Mouse (Mus musculus): Measurements from ENCODE around the gene Mvb12b. TPM values are rescaled to one million over a fixed set of nuclear protein-coding genes. Genes with fewer than 3 reads are reported as not detected.

Gene Mvb12b
- polyA plus RNA-seq, 1 experiment: 49.9 TPM

- 99% methylated on average over 4 of the region's 4 CpGs for WGBS
- Histone ChIP-seq H3K4me3 (replicated peaks; ENCODE audit: extremely low read depth, low read depth, low read length) (no peak overlapping the region), H3K4me1 (ENCODE audit: control insufficient read depth, insufficient read depth, low read length) (no peaks in the 10 kb centered on the region)
- no peak for TF ChIP-seq CTCF (IDR thresholded peaks at IDR 0.05; ENCODE audit: insufficient read depth, low read length)
- TF ChIP-seq POLR2A (IDR thresholded peaks at IDR 0.05; ENCODE audit: borderline replicate concordance, extremely low read depth, low read depth, low read length): no peak
- no peak for DNase-seq
Measured at GRCm38 (mm10) chr2:33778466-33778865, 109.3 kb downstream of the Mvb12b start.

GRCm38 (mm10) chr2:33777051-33777450, 110.7 kb downstream of the Mvb12b start:
- Histone ChIP-seq H3K4me3 (replicated peaks; ENCODE audit: extremely low read depth, low read depth, low read length) (no peak overlapping the region), H3K4me1 (ENCODE audit: control insufficient read depth, insufficient read depth, low read length) (no peaks in the 10 kb centered on the region)
- no peak for DNase-seq
- TF ChIP-seq POLR2A (IDR thresholded peaks at IDR 0.05; ENCODE audit: borderline replicate concordance, extremely low read depth, low read depth, low read length): no peak
- TF ChIP-seq CTCF (IDR thresholded peaks at IDR 0.05; ENCODE audit: insufficient read depth, low read length): no peak
- WGBS: 92% methylated on average over 11 of the region's 11 CpGs

GRCm38 (mm10) chr2:33774884-33775283, 112.9 kb downstream of the Mvb12b start:
- no peak for TF ChIP-seq CTCF (IDR thresholded peaks at IDR 0.05; ENCODE audit: insufficient read depth, low read length)
- TF ChIP-seq POLR2A (IDR thresholded peaks at IDR 0.05; ENCODE audit: borderline replicate concordance, extremely low read depth, low read depth, low read length): no peak
- Histone ChIP-seq H3K4me3 (replicated peaks; ENCODE audit: extremely low read depth, low read depth, low read length) (no peak overlapping the region), H3K4me1 (ENCODE audit: control insufficient read depth, insufficient read depth, low read length) (no peaks in the 10 kb centered on the region)
- DNase-seq: no peak
- 74% methylated on average over 2 of the region's 2 CpGs for WGBS

- no peak for DNase-seq
- H3K4me3 ChIP-seq (replicated peaks; ENCODE audit: extremely low read depth, low read depth, low read length): no peak overlapping the region
- H3K4me1 ChIP-seq (ENCODE audit: control insufficient read depth, insufficient read depth, low read length): no peaks in the 10 kb centered on the region
- 68% methylated on average over 4 of the region's 4 CpGs for WGBS
- TF ChIP-seq CTCF (IDR thresholded peaks at IDR 0.05; ENCODE audit: insufficient read depth, low read length) (no peak), POLR2A (IDR thresholded peaks at IDR 0.05; ENCODE audit: borderline replicate concordance, extremely low read depth, low read depth, low read length) (no peak)
Measured at GRCm38 (mm10) chr2:33774106-33774505, 113.6 kb downstream of the Mvb12b start.

GRCm38 (mm10) chr2:33772439-33772838, 115.3 kb downstream of the Mvb12b start:
- Histone ChIP-seq H3K4me1 (ENCODE audit: control insufficient read depth, insufficient read depth, low read length) (no peaks in the 10 kb centered on the region), H3K4me3 (replicated peaks; ENCODE audit: extremely low read depth, low read depth, low read length) (no peak overlapping the region)
- TF ChIP-seq POLR2A (IDR thresholded peaks at IDR 0.05; ENCODE audit: borderline replicate concordance, extremely low read depth, low read depth, low read length): no peak
- no peak for TF ChIP-seq CTCF (IDR thresholded peaks at IDR 0.05; ENCODE audit: insufficient read depth, low read length)
- no peak for DNase-seq
- WGBS: 53% methylated on average over 9 of the region's 9 CpGs

- no peak overlapping the region for H3K4me3 ChIP-seq (replicated peaks; ENCODE audit: extremely low read depth, low read depth, low read length)
- WGBS: 86% methylated on average over 10 of the region's 10 CpGs
- TF ChIP-seq POLR2A (IDR thresholded peaks at IDR 0.05; ENCODE audit: borderline replicate concordance, extremely low read depth, low read depth, low read length) (no peak), CTCF (IDR thresholded peaks at IDR 0.05; ENCODE audit: insufficient read depth, low read length) (no peak)
- no peak for DNase-seq
- no peaks in the 10 kb centered on the region for H3K4me1 ChIP-seq (ENCODE audit: control insufficient read depth, insufficient read depth, low read length)
Measured at GRCm38 (mm10) chr2:33771388-33771787, 116.4 kb downstream of the Mvb12b start.

GRCm38 (mm10) chr2:33770526-33771130, 117.1 kb downstream of the Mvb12b start:
- no peak overlapping the region for H3K4me3 ChIP-seq (replicated peaks; ENCODE audit: extremely low read depth, low read depth, low read length)
- no peak for DNase-seq
- TF ChIP-seq CTCF (IDR thresholded peaks at IDR 0.05; ENCODE audit: insufficient read depth, low read length): no peak
- no peak for TF ChIP-seq POLR2A (IDR thresholded peaks at IDR 0.05; ENCODE audit: borderline replicate concordance, extremely low read depth, low read depth, low read length)
- no peaks in the 10 kb centered on the region for H3K4me1 ChIP-seq (ENCODE audit: control insufficient read depth, insufficient read depth, low read length)
- WGBS: 89% methylated on average over 4 of the region's 4 CpGs

GRCm38 (mm10) chr2:33764476-33764875, 123.3 kb downstream of the Mvb12b start:
- Histone ChIP-seq H3K4me3 (replicated peaks; ENCODE audit: extremely low read depth, low read depth, low read length) (no peak overlapping the region), H3K4me1 (ENCODE audit: control insufficient read depth, insufficient read depth, low read length) (no peaks in the 10 kb centered on the region)
- 72% methylated on average over 7 of the region's 8 CpGs for WGBS
- TF ChIP-seq POLR2A (IDR thresholded peaks at IDR 0.05; ENCODE audit: borderline replicate concordance, extremely low read depth, low read depth, low read length): no peak
- TF ChIP-seq CTCF (IDR thresholded peaks at IDR 0.05; ENCODE audit: insufficient read depth, low read length): no peak
- DNase-seq: no peak

GRCm38 (mm10) chr2:33762210-33762609, 125.5 kb downstream of the Mvb12b start:
- DNase-seq: no peak
- 69% methylated on average over 6 of the region's 6 CpGs for WGBS

GRCm38 (mm10) chr2:33760571-33760991, 127.2 kb downstream of the Mvb12b start:
- H3K4me3 ChIP-seq (replicated peaks; ENCODE audit: extremely low read depth, low read depth, low read length): no peak overlapping the region

More at GRCm38 (mm10) chr2:33762210-33762609, 125.5 kb downstream of the Mvb12b start:
- H3K4me3 ChIP-seq (replicated peaks; ENCODE audit: extremely low read depth, low read depth, low read length): no peak overlapping the region
- H3K4me1 ChIP-seq (ENCODE audit: control insufficient read depth, insufficient read depth, low read length): no peaks in the 10 kb centered on the region
- TF ChIP-seq POLR2A (IDR thresholded peaks at IDR 0.05; ENCODE audit: borderline replicate concordance, extremely low read depth, low read depth, low read length): no peak
- no peak for TF ChIP-seq CTCF (IDR thresholded peaks at IDR 0.05; ENCODE audit: insufficient read depth, low read length)

More at GRCm38 (mm10) chr2:33760571-33760991, 127.2 kb downstream of the Mvb12b start:
- WGBS: 43% methylated on average over 13 of the region's 13 CpGs
- TF ChIP-seq POLR2A (IDR thresholded peaks at IDR 0.05; ENCODE audit: borderline replicate concordance, extremely low read depth, low read depth, low read length) (no peak), CTCF (IDR thresholded peaks at IDR 0.05; ENCODE audit: insufficient read depth, low read length) (no peak)
- no peak for DNase-seq
- H3K4me1 ChIP-seq (ENCODE audit: control insufficient read depth, insufficient read depth, low read length): peaks cover 3% of the 10 kb centered on the region; the same call in 1 of the 2 replicates
